Mouse (Mus musculus) thymus, adult 2 months (tissue): ENCODE measurements around the gene Ip6k3.

Source experiments
- CTCF ChIP-seq: fragments of 200-500 bp; IDR thresholded peaks from 2 replicates; pipeline ENCODE4 v1.5.1; 2012; ENCODE audit warnings: mild to moderate bottlenecking, control low read depth, low read length, moderate library complexity, borderline replicate concordance; ENCODE audit not compliant: control insufficient read depth, poor library complexity, insufficient read depth; ENCODE audit errors: extremely low read depth
- POLR2A ChIP-seq: fragments of 200-500 bp; IDR thresholded peaks from 2 replicates; pipeline ENCODE4 v1.6.1; 2012; ENCODE audit warnings: mild to moderate bottlenecking, low read length, control low read depth, moderate library complexity; ENCODE audit not compliant: control insufficient read depth, poor library complexity, insufficient read depth; ENCODE audit errors: extremely low read depth

GRCm38 (mm10) chr17:27120561-27121024 lies 47.0 kb downstream of the Ip6k3 start:
- peak; percentile 62; the same call in 1 of the 2 replicates for TF ChIP-seq CTCF
- no peak for TF ChIP-seq POLR2A
